Mouse (Mus musculus) intestine, embryonic 15.5 days (tissue): ENCODE measurements around the gene Ephb2. TPM values are rescaled to one million over a fixed set of nuclear protein-coding genes. Genes with fewer than 3 reads are reported as not detected.
A peak's percentile ranks its signal among the peaks of the same experiment; 100 is the strongest.

Source experiments
- ATAC-seq: fragments of 200-750 bp; cut with Nextera tagmentation; 2 replicates; pipeline ENCODE4 v1.8.0; 2017; ENCODE audit warnings: moderate TSS enrichment, moderate library complexity
- H3K27ac ChIP-seq: fragments of 300-500 bp; sonication (generic); 2 replicates; pipeline ENCODE4 v1.5.1; 2015; ENCODE audit warnings: mild to moderate bottlenecking, inconsistent platforms
- H3K27me3 ChIP-seq: fragments of 300-500 bp; sonication (generic); replicated peaks from 2 replicates; pipeline ENCODE4 v1.6.1; 2015; ENCODE audit warnings: inconsistent platforms
- H3K36me3 ChIP-seq: fragments of 300-500 bp; sonication (generic); 2 replicates; pipeline ENCODE4 v1.6.1; 2015; ENCODE audit warnings: inconsistent platforms
- H3K4me1 ChIP-seq: fragments of 300-500 bp; sonication (generic); replicated peaks from 2 replicates; pipeline ENCODE4 v1.6.1; 2015; ENCODE audit warnings: inconsistent platforms
- H3K4me2 ChIP-seq: fragments of 300-500 bp; sonication (generic); replicated peaks from 2 replicates; pipeline ENCODE4 v1.6.1; 2015; ENCODE audit warnings: mild to moderate bottlenecking, inconsistent platforms
- H3K4me3 ChIP-seq: fragments of 300-500 bp; sonication (generic); replicated peaks from 2 replicates; pipeline ENCODE4 v1.5.1; 2015; ENCODE audit warnings: inconsistent platforms
- H3K9ac ChIP-seq: fragments of 300-500 bp; sonication (generic); 2 replicates; pipeline ENCODE4 v1.6.1; 2015; ENCODE audit warnings: inconsistent platforms
- H3K9me3 ChIP-seq: fragments of 300-500 bp; sonication (generic); 2 replicates; pipeline ENCODE4 v1.6.1; 2016; ENCODE audit warnings: inconsistent platforms
- WGBS: fragments of 180-500 bp; shearing (Covaris S2); methylation state at CpG from one replicate; pipeline ENCODE4 v1.1.7; 2015; 5-methylcytosine and 5-hydroxymethylcytosine counted together
- polyA plus RNA-seq: library from polyadenylated mRNA; unstranded; fragments of >200 nt; fragmentation: Nextera tagmentation; extraction: Ambion mirVana; gene quantifications from 2 replicates; pipeline ENCODE4 v1.2.1, GENCODE M21; 2015

Ephb2 gene
- polyA plus RNA-seq, 1 experiment from 2014 or later: 8.2 TPM

DNA sequence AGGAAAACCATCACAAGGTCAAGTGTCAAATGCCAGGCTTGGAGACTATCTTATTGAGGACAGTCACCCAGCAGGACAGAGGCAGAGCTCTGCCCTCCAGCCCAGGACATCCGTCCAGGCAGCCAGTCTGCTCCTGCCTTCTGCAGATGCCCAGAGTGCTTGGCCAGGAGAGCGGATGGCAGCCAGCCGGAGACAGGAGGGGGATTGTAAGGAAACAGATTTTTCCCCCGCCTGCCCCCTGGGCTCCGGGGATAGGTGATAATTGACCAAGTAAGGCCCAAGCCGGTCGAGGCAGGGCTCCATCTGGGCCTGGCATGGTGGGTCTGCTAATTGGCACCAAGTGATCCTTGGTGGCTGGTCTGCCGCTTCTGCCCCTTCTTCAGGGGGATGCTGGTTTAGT, 133.3 kb downstream of the Ephb2 start:
- no peak overlapping the region for H3K27ac ChIP-seq
- no peaks in the 10 kb centered on the region for H3K27me3 ChIP-seq
- no peak overlapping the region for H3K4me2 ChIP-seq
- no peak overlapping the region for H3K9ac ChIP-seq
- H3K36me3 ChIP-seq: no peaks in the 10 kb centered on the region
- H3K4me3 ChIP-seq: no peak overlapping the region
- 76% methylated on average over 8 of the region's 8 CpGs for WGBS
- no peak for ATAC-seq
- H3K9me3 ChIP-seq: no peaks in the 10 kb centered on the region
- 0 out of 2 replicates have a peak, but pooled peaks cover 3% of the 10 kb centered on the region for H3K4me1 ChIP-seq

DNA sequence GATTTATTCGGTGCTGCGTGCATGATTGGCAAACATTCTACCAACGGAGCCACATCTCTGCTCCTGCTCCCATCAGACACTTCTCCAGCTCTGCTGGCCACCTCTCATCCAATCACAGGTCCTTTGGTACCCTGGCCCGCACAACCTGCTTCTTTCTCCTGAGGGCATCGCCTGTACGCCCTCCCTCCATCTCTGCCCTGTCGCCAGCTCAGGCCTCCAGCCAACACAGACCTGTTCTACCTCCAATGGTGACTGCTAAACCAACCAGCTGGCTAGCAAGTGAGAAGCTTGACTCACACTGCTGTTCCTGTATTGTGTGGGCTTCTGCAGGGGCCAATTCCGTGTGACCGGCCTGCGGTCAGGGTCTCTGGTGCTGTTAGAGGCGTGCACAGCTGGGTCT, 134.6 kb downstream of the Ephb2 start:
- Histone ChIP-seq H3K27ac (no peak overlapping the region), H3K9ac (no peak overlapping the region), H3K36me3 (no peaks in the 10 kb centered on the region), H3K4me2 (no peak overlapping the region), H3K4me3 (no peak overlapping the region), H3K9me3 (no peaks in the 10 kb centered on the region), H3K27me3 (no peaks in the 10 kb centered on the region), H3K4me1 (0 out of 2 replicates have a peak, but pooled peaks cover 3% of the 10 kb centered on the region)
- ATAC-seq: no peak
- WGBS: 93% methylated on average over 11 of the region's 11 CpGs

DNA sequence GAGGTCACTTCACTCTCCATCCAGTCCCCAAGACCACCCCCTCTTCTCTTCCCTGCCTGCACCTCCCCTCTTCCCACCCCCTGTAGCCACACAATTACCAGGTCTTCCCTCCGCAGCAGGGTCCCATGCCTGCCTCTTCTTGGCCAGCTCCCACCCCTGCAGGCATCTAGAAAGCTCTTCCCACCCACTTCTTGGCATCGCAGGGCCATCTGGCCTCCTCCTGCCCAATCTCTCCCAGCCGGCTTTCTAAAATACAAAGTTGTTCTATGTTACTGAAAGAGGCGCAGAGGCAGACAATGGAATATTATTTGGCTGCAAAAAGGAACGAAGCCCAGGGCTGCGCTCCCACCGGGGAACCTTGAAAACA, 136.7 kb downstream of the Ephb2 start:
- no peaks in the 10 kb centered on the region for H3K27me3 ChIP-seq
- no peak for ATAC-seq
- no peaks in the 10 kb centered on the region for H3K9me3 ChIP-seq
- no peak overlapping the region for H3K27ac ChIP-seq
- no peaks in the 10 kb centered on the region for H3K36me3 ChIP-seq
- no peak overlapping the region for H3K4me2 ChIP-seq
- 78% methylated on average over 7 of the region's 7 CpGs for WGBS
- H3K4me3 ChIP-seq: no peak overlapping the region
- H3K9ac ChIP-seq: no peak overlapping the region
- 0 out of 2 replicates have a peak, but pooled peaks cover 3% of the 10 kb centered on the region for H3K4me1 ChIP-seq

DNA sequence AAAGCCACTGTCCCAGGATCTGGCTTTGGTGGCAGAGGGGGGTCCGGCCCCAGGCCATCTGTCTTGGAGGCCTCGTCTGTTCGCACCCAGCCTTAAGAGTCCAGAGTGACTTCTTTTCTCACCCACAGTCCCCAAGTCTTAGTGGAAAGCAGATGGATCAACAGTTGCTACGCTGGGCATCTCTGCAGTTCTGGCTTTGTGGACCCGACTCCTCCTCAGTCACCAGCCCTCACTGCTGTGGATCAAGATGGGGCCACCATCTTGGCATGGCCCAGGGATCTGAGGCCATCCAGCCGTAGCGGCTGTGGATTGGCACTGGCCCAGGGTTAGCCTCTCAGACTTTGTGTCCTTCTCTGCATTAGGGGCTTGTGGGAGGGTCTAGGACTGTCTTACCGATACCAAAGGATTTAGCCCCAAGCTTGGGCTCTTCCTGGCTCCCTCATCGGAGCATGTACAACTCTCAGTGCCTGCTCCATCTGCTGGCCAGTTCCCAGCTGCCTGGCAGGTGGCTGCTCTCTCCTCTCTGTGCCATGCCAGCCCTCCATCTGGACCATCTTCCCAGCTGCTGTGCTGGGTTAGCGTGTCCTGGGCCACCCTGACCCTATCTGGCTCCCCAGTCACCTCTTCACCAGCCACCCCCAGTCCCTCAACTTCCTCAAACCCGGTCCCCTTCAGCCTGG, 137.2 kb downstream of the Ephb2 start:
- Histone ChIP-seq H3K4me1 (0 out of 2 replicates have a peak, but pooled peaks cover 3% of the 10 kb centered on the region), H3K27ac (no peak overlapping the region), H3K36me3 (0 out of 2 replicates have a peak, but pooled peaks cover 2% of the 10 kb centered on the region), H3K9me3 (no peaks in the 10 kb centered on the region), H3K4me2 (no peak overlapping the region), H3K4me3 (no peak overlapping the region), H3K9ac (no peak overlapping the region), H3K27me3 (no peaks in the 10 kb centered on the region)
- WGBS: 81% methylated on average over 11 of the region's 11 CpGs
- no peak for ATAC-seq

DNA sequence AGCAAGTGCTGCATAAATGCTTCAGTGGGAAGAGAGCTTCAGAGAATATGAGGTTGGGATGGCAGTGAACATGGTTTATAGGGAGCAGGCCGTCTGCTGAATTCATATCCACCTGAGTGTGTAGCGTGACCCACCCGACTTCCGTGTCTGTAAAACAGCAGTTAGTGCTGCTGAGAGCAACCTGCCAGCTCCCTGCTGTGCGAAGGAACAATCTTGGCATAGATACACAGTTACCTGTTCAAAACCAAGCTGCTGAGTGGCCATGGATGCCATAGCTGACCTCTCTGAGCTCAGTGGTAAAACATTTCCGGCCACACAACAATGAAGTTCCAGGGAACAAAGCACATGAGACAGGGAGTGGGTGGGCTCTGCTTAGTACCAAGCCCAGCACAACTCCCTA, 138.5 kb downstream of the Ephb2 start:
- ATAC-seq: no peak
- WGBS: 86% methylated on average over 6 of the region's 6 CpGs

DNA sequence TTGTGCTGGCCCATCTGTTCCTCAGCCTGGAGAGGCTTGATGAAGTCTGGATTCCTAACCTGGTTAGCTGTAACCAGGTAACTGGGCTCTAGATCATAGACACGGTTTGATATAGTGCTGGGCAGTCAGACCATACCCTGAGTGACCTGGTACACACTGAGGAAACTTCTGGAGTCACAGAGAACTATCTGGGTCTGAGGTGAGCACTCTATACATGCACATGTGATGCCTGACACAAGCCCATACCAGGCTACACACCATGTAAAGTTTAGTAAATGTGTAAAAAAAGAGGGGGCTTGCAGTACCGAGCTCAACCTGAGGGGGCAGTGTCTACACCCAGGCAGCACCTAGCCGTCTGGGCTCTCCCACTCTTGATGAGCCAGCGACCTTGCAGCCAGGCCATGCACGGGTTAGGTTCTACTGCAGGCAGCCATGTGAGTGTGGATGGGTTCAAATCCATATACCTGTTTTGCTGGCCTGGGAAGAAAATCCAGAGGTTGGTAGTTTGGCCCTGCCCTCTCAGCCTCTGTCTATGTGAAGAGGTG, 139.3 kb downstream of the Ephb2 start:
- peaks cover 15% of the 10 kb centered on the region; the same call in 1 of the 2 replicates for H3K36me3 ChIP-seq
- no peak overlapping the region for H3K4me3 ChIP-seq
- H3K4me1 ChIP-seq: 0 out of 2 replicates have a peak, but pooled peaks cover 3% of the 10 kb centered on the region
- no peaks in the 10 kb centered on the region for H3K27me3 ChIP-seq
- H3K9me3 ChIP-seq: no peaks in the 10 kb centered on the region
- no peak overlapping the region for H3K27ac ChIP-seq
- H3K9ac ChIP-seq: no peak overlapping the region
- WGBS: 23% methylated on average over 5 of the region's 5 CpGs
- 0 out of 2 replicates have a peak, but pooled peaks have one; percentile 39 for ATAC-seq
- H3K4me2 ChIP-seq: no peak overlapping the region

More for the DNA sequence above, 138.5 kb downstream of the Ephb2 start:
- no peak overlapping the region for H3K27ac ChIP-seq
- H3K4me1 ChIP-seq: 0 out of 2 replicates have a peak, but pooled peaks cover 3% of the 10 kb centered on the region
- H3K4me2 ChIP-seq: no peak overlapping the region
- H3K27me3 ChIP-seq: no peaks in the 10 kb centered on the region
- H3K9ac ChIP-seq: no peak overlapping the region
- H3K9me3 ChIP-seq: no peaks in the 10 kb centered on the region
- H3K36me3 ChIP-seq: peaks cover 8% of the 10 kb centered on the region; the same call in 1 of the 2 replicates
- H3K4me3 ChIP-seq: no peak overlapping the region

DNA sequence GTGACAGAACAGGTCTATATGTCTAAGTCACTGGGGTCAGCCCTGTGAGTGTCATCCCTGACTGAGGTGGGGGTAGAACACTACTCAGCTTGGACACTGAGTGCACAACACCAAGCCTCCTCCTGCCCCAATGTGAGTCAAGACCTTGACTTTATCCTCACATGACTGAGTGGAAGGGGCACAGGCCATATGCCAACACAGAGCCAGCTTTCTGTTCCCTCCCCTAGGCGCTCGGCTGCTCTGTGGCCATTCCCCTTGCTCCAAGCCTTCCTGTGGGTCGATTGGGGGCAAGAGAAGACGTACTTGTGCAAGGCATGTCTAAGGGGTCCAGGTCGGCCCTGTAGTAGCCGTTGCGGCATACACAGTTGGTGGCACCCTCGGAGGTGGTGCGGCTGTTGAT, 140.1 kb downstream of the Ephb2 start:
- 91% methylated on average over 9 of the region's 9 CpGs for WGBS
- H3K4me2 ChIP-seq: no peak overlapping the region
- no peak overlapping the region for H3K9ac ChIP-seq
- peaks cover 15% of the 10 kb centered on the region; the same call in 1 of the 2 replicates for H3K36me3 ChIP-seq
- no peak overlapping the region for H3K27ac ChIP-seq
- ATAC-seq: no peak
- H3K27me3 ChIP-seq: no peaks in the 10 kb centered on the region
- no peaks in the 10 kb centered on the region for H3K9me3 ChIP-seq
- 0 out of 2 replicates have a peak, but pooled peaks cover 3% of the 10 kb centered on the region for H3K4me1 ChIP-seq
- no peak overlapping the region for H3K4me3 ChIP-seq

DNA sequence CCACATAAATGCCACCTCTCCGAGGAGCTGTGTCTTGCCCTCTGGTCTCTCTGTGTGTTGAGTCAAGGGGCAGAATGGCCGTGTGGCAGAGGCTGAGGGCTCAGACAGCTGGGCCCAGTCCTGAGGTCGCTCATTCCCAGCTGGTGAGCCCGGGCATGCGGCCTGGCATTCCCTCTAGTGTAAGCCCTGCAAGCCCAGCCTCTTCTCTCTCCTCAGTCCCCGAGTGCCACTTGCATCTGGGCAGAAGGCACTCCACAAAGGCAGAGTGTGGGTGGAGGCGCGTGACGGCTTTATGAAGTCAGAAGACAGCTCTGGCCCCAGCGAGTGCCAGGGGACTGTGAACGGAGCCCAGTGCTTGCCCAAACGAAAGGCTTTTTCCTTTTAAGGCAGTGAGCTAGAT, 145.8 kb downstream of the Ephb2 start:
- no peaks in the 10 kb centered on the region for H3K27me3 ChIP-seq
- H3K4me1 ChIP-seq: peaks cover 10% of the 10 kb centered on the region; the same call in 1 of the 2 replicates
- H3K36me3 ChIP-seq: peaks cover 15% of the 10 kb centered on the region; the same call in 1 of the 2 replicates
- no peak; the same call in 1 of the 2 replicates for ATAC-seq
- WGBS: 79% methylated on average over 12 of the region's 12 CpGs
- no peak overlapping the region for H3K9ac ChIP-seq
- no peak overlapping the region for H3K4me3 ChIP-seq
- H3K9me3 ChIP-seq: no peaks in the 10 kb centered on the region
- no peak overlapping the region for H3K4me2 ChIP-seq
- 0 out of 2 replicates have a peak overlapping the region, but pooled peaks have one; percentile 19 for H3K27ac ChIP-seq

DNA sequence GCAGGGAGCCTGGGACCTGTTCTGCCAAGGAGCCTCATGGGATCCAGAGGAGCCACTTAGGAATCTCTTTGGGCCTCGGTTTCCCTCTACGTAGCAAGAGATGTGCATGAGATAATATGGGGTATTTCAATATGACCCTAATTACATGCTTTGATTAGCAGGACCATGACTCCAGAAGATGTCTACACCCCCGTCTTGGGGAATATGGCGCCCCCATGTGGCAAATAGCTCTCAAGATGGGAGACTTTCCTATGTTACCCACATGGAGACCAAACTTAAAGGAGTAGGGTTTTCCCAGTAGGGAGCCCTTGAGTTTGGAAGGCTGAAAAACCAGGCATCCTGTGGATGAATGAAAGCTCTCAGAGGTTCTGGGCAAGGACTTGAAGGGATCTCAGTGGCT, 147.7 kb downstream of the Ephb2 start:
- 64% methylated on average over 4 of the region's 4 CpGs for WGBS

DNA sequence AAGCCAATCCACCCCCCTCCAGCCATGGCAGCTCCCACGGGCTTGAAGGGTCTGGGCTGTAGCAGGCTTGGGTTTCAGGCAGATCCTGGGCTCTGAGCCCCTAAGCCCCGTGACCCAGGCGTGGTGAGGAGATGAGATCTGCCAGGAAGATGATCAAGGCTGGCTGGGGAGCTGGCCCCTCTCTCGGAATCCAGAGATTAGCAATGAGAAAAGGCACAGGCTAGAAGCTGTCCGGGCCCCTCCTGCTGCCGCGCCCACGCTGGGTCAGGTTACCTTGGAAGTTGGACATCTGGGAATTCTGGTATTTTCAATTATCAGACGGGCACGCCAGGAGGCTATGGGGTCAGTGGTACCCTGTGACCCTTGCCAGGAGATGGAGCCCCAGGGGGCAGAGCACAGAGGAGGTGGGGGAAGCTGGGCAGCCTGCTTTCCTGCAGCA, 150.3 kb downstream of the Ephb2 start:
- Histone ChIP-seq H3K4me1 (peaks cover 10% of the 10 kb centered on the region; the same call in 1 of the 2 replicates), H3K9me3 (no peaks in the 10 kb centered on the region), H3K4me3 (no peak overlapping the region), H3K36me3 (0 out of 2 replicates have a peak, but pooled peaks cover 4% of the 10 kb centered on the region), H3K27ac (no peak overlapping the region), H3K9ac (no peak overlapping the region), H3K4me2 (no peak overlapping the region), H3K27me3 (no peaks in the 10 kb centered on the region)
- ATAC-seq: no peak
- 48% methylated on average over 10 of the region's 10 CpGs for WGBS

More for the DNA sequence above, 147.7 kb downstream of the Ephb2 start:
- Histone ChIP-seq H3K36me3 (peaks cover 16% of the 10 kb centered on the region; the same call in 1 of the 2 replicates), H3K9me3 (no peaks in the 10 kb centered on the region), H3K4me3 (no peak overlapping the region), H3K27ac (no peak overlapping the region), H3K27me3 (no peaks in the 10 kb centered on the region), H3K4me2 (no peak overlapping the region), H3K4me1 (peaks cover 10% of the 10 kb centered on the region; the same call in 1 of the 2 replicates), H3K9ac (no peak overlapping the region)
- no peak for ATAC-seq

DNA sequence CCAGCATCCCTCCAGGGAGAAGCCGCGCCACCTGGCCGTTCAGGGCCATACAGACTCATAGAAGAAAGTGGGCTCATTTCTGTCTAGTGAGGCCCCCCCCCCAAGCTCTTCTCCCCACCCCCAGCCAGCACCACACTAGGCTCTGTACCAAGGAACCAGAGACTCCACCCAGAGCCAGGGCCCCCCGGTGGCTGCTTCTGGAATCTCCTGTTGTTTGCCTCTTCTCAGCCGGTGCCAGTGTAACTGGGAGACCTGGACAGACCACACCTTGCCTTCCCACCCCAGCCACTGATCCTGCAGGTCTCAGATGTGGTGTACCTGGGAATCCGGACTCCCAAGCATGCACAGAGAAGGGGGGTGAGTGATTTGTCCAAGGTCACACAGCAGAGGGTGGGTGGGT, 151.3 kb downstream of the Ephb2 start:
- 0 out of 2 replicates have a peak, but pooled peaks cover 4% of the 10 kb centered on the region for H3K36me3 ChIP-seq
- 73% methylated on average over 6 of the region's 6 CpGs for WGBS
- no peak overlapping the region for H3K4me2 ChIP-seq
- ATAC-seq: no peak
- peaks cover 10% of the 10 kb centered on the region; the same call in 1 of the 2 replicates for H3K4me1 ChIP-seq
- no peak overlapping the region for H3K9ac ChIP-seq
- no peaks in the 10 kb centered on the region for H3K9me3 ChIP-seq
- no peak overlapping the region for H3K4me3 ChIP-seq
- H3K27ac ChIP-seq: no peak overlapping the region
- no peaks in the 10 kb centered on the region for H3K27me3 ChIP-seq

DNA sequence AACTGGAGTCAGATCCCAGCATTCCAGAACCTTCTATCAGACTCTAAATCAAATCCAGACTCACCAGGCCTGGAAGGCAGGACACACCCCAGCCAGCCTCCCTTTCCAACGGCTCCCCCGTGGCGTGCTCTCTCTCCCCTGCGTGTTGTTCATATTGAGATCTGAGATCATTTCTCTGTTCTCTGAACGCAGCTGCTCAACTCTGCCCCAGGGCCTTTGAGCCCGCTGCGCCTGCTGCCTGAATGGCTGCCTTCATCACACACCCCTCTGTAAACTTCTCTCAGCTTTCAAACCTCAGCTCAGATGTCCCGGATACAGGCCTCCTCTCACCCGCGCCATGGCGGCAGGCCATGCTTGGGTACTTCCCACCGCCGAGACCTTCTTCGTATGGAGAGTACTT, 155.1 kb downstream of the Ephb2 start:
- Histone ChIP-seq H3K36me3 (0 out of 2 replicates have a peak, but pooled peaks cover 4% of the 10 kb centered on the region), H3K27ac (no peak overlapping the region), H3K27me3 (no peaks in the 10 kb centered on the region), H3K4me1 (peaks cover 5% of the 10 kb centered on the region; the same call in 1 of the 2 replicates), H3K9me3 (no peaks in the 10 kb centered on the region), H3K4me3 (no peak overlapping the region), H3K9ac (no peak overlapping the region), H3K4me2 (no peak overlapping the region)
- no peak for ATAC-seq
- 80% methylated on average over 14 of the region's 14 CpGs for WGBS
